Mouse (Mus musculus) CH12.LX (cell line): ENCODE data around the gene Rora.

Experiments used
- BHLHE40 ChIP-seq: IDR thresholded peaks from 2 replicates; pipeline ENCODE4 v1.6.1; 2011; ENCODE audit warnings: mild to moderate bottlenecking, low read depth, low read length, improper control_type of control experiment
- CHD1 ChIP-seq: IDR thresholded peaks from 2 replicates; pipeline ENCODE4 v1.6.1; 2012; ENCODE audit warnings: low read depth, low read length, improper control_type of control experiment, inconsistent platforms
- CHD2 ChIP-seq: IDR thresholded peaks from 2 replicates; pipeline ENCODE4 v1.6.1; 2011; ENCODE audit warnings: low read length, improper control_type of control experiment
- CTCF ChIP-seq, 2 experiments: IDR thresholded peaks in 1 of 2; conservative IDR thresholded peaks in 1 of 2; 2 replicates each; pipeline ENCODE4 v1.5.1; 2011 to 2012; ENCODE audit warnings: low read depth in 2 of 2, low read length in 2 of 2, improper control_type of control experiment in 1 of 2, inconsistent platforms in 1 of 2, mild to moderate bottlenecking in 1 of 2, moderate library complexity in 1 of 2
- EP300 ChIP-seq: IDR thresholded peaks from 2 replicates; pipeline ENCODE4 v1.6.1; 2011; ENCODE audit warnings: low read length, improper control_type of control experiment
- IRF4 ChIP-seq: IDR thresholded peaks from 2 replicates; pipeline ENCODE4 v1.6.1; 2014; ENCODE audit warnings: low read depth, mild to moderate bottlenecking, inconsistent platforms, low read length, improper control_type of control experiment
- MAFK ChIP-seq: IDR thresholded peaks from 2 replicates; pipeline ENCODE4 v1.6.1; 2011; ENCODE audit warnings: low read length, improper control_type of control experiment; ENCODE audit not compliant: insufficient replicate concordance
- PAX5 ChIP-seq: IDR thresholded peaks from 2 replicates; pipeline ENCODE4 v1.6.1; 2012; ENCODE audit warnings: low read length, inconsistent platforms, mixed read lengths
- POLR2A ChIP-seq: IDR thresholded peaks from 2 replicates; pipeline ENCODE4 v1.6.1; 2011; ENCODE audit warnings: low read depth, mild to moderate bottlenecking, improper control_type of control experiment, low read length
- POLR2AphosphoS2 ChIP-seq: IDR thresholded peaks from 2 replicates; pipeline ENCODE4 v1.6.1; 2011; ENCODE audit warnings: low read depth, low read length, improper control_type of control experiment
- RAD21 ChIP-seq: IDR thresholded peaks from 2 replicates; pipeline ENCODE4 v1.6.1; 2011; ENCODE audit warnings: low read depth, mild to moderate bottlenecking, low read length, improper control_type of control experiment, moderate library complexity
- RCOR1 ChIP-seq: conservative IDR thresholded peaks from 2 replicates; pipeline ENCODE4 v1.6.1; 2012; ENCODE audit warnings: low read depth, mild to moderate bottlenecking, inconsistent platforms, low read length, improper control_type of control experiment
- SIN3A ChIP-seq: IDR thresholded peaks from 2 replicates; pipeline ENCODE4 v1.6.1; 2012; ENCODE audit warnings: low read length, improper control_type of control experiment, inconsistent platforms
- ZNF384 ChIP-seq: IDR thresholded peaks from 2 replicates; pipeline ENCODE4 v1.6.1; 2012; ENCODE audit warnings: low read depth, low read length, improper control_type of control experiment, inconsistent platforms

GRCm38 (mm10) chr9:69349537-69349936 is 696.0 kb downstream of the Rora start:
- no peak for TF ChIP-seq CTCF (conservative IDR thresholded peaks at IDR 0.05 in 1 of 2, IDR thresholded peaks at IDR 0.05 in 1 of 2; ENCODE audit: low read depth in 2 of 2, low read length in 2 of 2)
- no peak for TF ChIP-seq CHD2
- no peak for TF ChIP-seq EP300
- TF ChIP-seq SIN3A = no peak
- TF ChIP-seq BHLHE40 = no peak; the same call in 1 of the 2 replicates
- TF ChIP-seq POLR2A = no peak
- peak; percentile 80 for TF ChIP-seq ZNF384
- no peak for TF ChIP-seq PAX5
- no peak for TF ChIP-seq POLR2AphosphoS2
- no peak for TF ChIP-seq RCOR1
- TF ChIP-seq MAFK = no peak
- no peak for TF ChIP-seq CHD1
- no peak for TF ChIP-seq RAD21
- TF ChIP-seq IRF4 = peak; percentile 47; the same call in 1 of the 2 replicates
